Mouse (Mus musculus) kidney, postnatal 0 days (tissue): ENCODE data around the gene Gdi1. TPM values are rescaled to one million over a fixed set of nuclear protein-coding genes. Genes with fewer than 3 reads are reported as not detected.
A peak's percentile ranks its signal among the peaks of the same experiment; 100 is the strongest.

Experiments
- ATAC-seq: fragments of 200-750 bp; cut with Nextera tagmentation; replicated peaks from 2 replicates; pipeline ENCODE4 v1.8.0; 2017; ENCODE audit warnings: low read depth, moderate number of reproducible peaks, moderate TSS enrichment, moderate library complexity; ENCODE audit not compliant: low FRiP score
- DNase-seq: peaks from one replicate; pipeline ENCODE4 v3.0.0-alpha.2; 2016; ENCODE audit warnings: low spot score
- H3K27ac ChIP-seq: fragments of 300-500 bp; sonication (generic); 2 replicates; pipeline ENCODE4 v1.5.1; 2014; ENCODE audit warnings: mild to moderate bottlenecking
- H3K27me3 ChIP-seq: fragments of 300-500 bp; sonication (generic); 2 replicates; pipeline ENCODE4 v1.6.1; 2014; ENCODE audit warnings: low read length, mixed read lengths; ENCODE audit not compliant: insufficient read depth
- H3K36me3 ChIP-seq: fragments of 300-500 bp; sonication (generic); 2 replicates; pipeline ENCODE4 v1.6.1; 2014; ENCODE audit warnings: low read length, mixed read lengths; ENCODE audit not compliant: insufficient read depth
- H3K4me1 ChIP-seq: fragments of 300-500 bp; sonication (generic); replicated peaks from 2 replicates; pipeline ENCODE4 v1.6.1; 2014; ENCODE audit warnings: antibody characterized with exemption, low read length, mixed read lengths; ENCODE audit not compliant: insufficient read depth
- H3K4me2 ChIP-seq: fragments of 300-500 bp; sonication (generic); 2 replicates; pipeline ENCODE4 v1.6.1; 2014; ENCODE audit warnings: mild to moderate bottlenecking, low read length, moderate library complexity, mixed read lengths
- H3K4me3 ChIP-seq: fragments of 300-500 bp; sonication (generic); replicated peaks from 2 replicates; pipeline ENCODE4 v1.5.1; 2014; ENCODE audit warnings: low read depth, low read length
- H3K9ac ChIP-seq: fragments of 300-500 bp; sonication (generic); 2 replicates; pipeline ENCODE4 v1.6.1; 2014; ENCODE audit warnings: low read depth, low read length
- H3K9me3 ChIP-seq: fragments of 300-500 bp; sonication (generic); replicated peaks from 2 replicates; pipeline ENCODE4 v1.6.1; 2016; ENCODE audit warnings: low read length, inconsistent platforms, mixed read lengths
- CTCF ChIP-seq: IDR thresholded peaks from 2 replicates; pipeline ENCODE4 v1.5.1; 2016; ENCODE audit warnings: antibody characterized with exemption, low read depth, mild to moderate bottlenecking, moderate library complexity
- WGBS: fragments of 180-500 bp; shearing (Covaris S2); extraction: QIAGEN DNeasy Blood & Tissue Kit; methylation state at CpG from one replicate; pipeline ENCODE4 v1.1.7; 2014; 5-methylcytosine and 5-hydroxymethylcytosine counted together
- polyA plus RNA-seq: library from polyadenylated mRNA; unstranded; fragments of >200 nt; fragmentation: Nextera tagmentation; extraction: Ambion mirVana; gene quantifications from 2 replicates; pipeline ENCODE4 v1.2.1, GENCODE M21; 2015

Gdi1 gene
- polyA plus RNA-seq, 1 experiment from 2014 or later: 95.2 TPM

GRCm38 (mm10) chrX:74273422-74274322, 31.1 kb upstream of the Gdi1 start:
- no peaks in the 10 kb centered on the region for H3K27me3 ChIP-seq
- H3K9me3 ChIP-seq: no peaks in the 10 kb centered on the region
- 42% methylated on average over 10 of the region's 10 CpGs for whole genome bisulfite sequencing
- no peak for ATAC-seq
- H3K36me3 ChIP-seq: no peaks in the 10 kb centered on the region
- no peak overlapping the region for H3K4me3 ChIP-seq
- H3K27ac ChIP-seq: no peak overlapping the region
- TF ChIP-seq CTCF: no peak
- no peaks in the 10 kb centered on the region for H3K4me1 ChIP-seq
- DNase-seq: no peak
- H3K9ac ChIP-seq: no peak overlapping the region
- H3K4me2 ChIP-seq: no peak overlapping the region

- 77% methylated on average over 7 of the region's 8 CpGs for WGBS
- ATAC-seq: no peak
- Histone ChIP-seq H3K4me2 (no peak overlapping the region), H3K4me1 (no peaks in the 10 kb centered on the region), H3K27me3 (no peaks in the 10 kb centered on the region), H3K9me3 (no peaks in the 10 kb centered on the region), H3K27ac (no peak overlapping the region), H3K36me3 (no peaks in the 10 kb centered on the region), H3K4me3 (no peak overlapping the region), H3K9ac (no peak overlapping the region)
- no peak for TF ChIP-seq CTCF
- DNase-seq: no peak
Observed at GRCm38 (mm10) chrX:74277916-74278315, 26.9 kb upstream of the Gdi1 start.

- no peak for ATAC-seq
- H3K36me3 ChIP-seq: no peaks in the 10 kb centered on the region
- WGBS: 22% methylated on average over 14 of the region's 14 CpGs
- no peaks in the 10 kb centered on the region for H3K27me3 ChIP-seq
- no peak for DNase-seq
- H3K4me3 ChIP-seq: peak overlapping the region; percentile 57
- H3K9me3 ChIP-seq: no peaks in the 10 kb centered on the region
- 0 out of 2 replicates have a peak overlapping the region, but pooled peaks have one; percentile 47 for H3K9ac ChIP-seq
- TF ChIP-seq CTCF: no peak
- H3K4me2 ChIP-seq: peak overlapping the region; percentile 77
- H3K4me1 ChIP-seq: no peaks in the 10 kb centered on the region
- H3K27ac ChIP-seq: peak overlapping the region; percentile 88
Observed at GRCm38 (mm10) chrX:74281041-74281731, 23.6 kb upstream of the Gdi1 start.

- ATAC-seq: peak; percentile 90
- H3K9ac ChIP-seq: peak within 1 kb of the TSS; percentile 76
- H3K36me3 ChIP-seq: no peaks in the 10 kb centered on the region
- H3K4me3 ChIP-seq: peak within 1 kb of the TSS; percentile 57
- TF ChIP-seq CTCF: peak; percentile 25; the same call in 1 of the 2 replicates
- H3K4me1 ChIP-seq: no peaks in the 10 kb centered on the region
- H3K4me2 ChIP-seq: peak within 1 kb of the TSS; percentile 77
- H3K27me3 ChIP-seq: no peaks in the 10 kb centered on the region
- no peaks in the 10 kb centered on the region for H3K9me3 ChIP-seq
- DNase-seq: peak; percentile 87
- peak within 1 kb of the TSS; percentile 88 for H3K27ac ChIP-seq
- 27% methylated on average over 16 of the region's 16 CpGs for WGBS
Observed at GRCm38 (mm10) chrX:74281732-74282394, 22.9 kb upstream of the Gdi1 start, which contains the start of the genes Taz and Dnase1l1. Taz (plus strand) TSS chrX:74281912. Dnase1l1 (minus strand) TSS chrX:74282337.

GRCm38 (mm10) chrX:74282395-74283091, 22.3 kb upstream of the Gdi1 start:
- no peaks in the 10 kb centered on the region for H3K4me1 ChIP-seq
- no peak for TF ChIP-seq CTCF
- H3K36me3 ChIP-seq: no peaks in the 10 kb centered on the region
- H3K4me2 ChIP-seq: peak overlapping the region; percentile 77
- peak overlapping the region; percentile 57 for H3K4me3 ChIP-seq
- peak overlapping the region; percentile 88 for H3K27ac ChIP-seq
- no peaks in the 10 kb centered on the region for H3K27me3 ChIP-seq
- WGBS: 29% methylated on average over 39 of the region's 39 CpGs
- ATAC-seq (peak; percentile 76), DNase-seq (peak; percentile 88)
- H3K9me3 ChIP-seq: no peaks in the 10 kb centered on the region
- H3K9ac ChIP-seq: peak overlapping the region; percentile 76

GRCm38 (mm10) chrX:74283092-74283437, 21.7 kb upstream of the Gdi1 start:
- 48% methylated on average over 5 of the region's 5 CpGs for WGBS
- no peaks in the 10 kb centered on the region for H3K9me3 ChIP-seq
- peak overlapping the region; percentile 88 for H3K27ac ChIP-seq
- no peaks in the 10 kb centered on the region for H3K4me1 ChIP-seq
- DNase-seq (no peak), ATAC-seq (no peak; the same call in 1 of the 2 replicates)
- H3K27me3 ChIP-seq: no peaks in the 10 kb centered on the region
- H3K4me2 ChIP-seq: peak overlapping the region; percentile 77
- H3K4me3 ChIP-seq: peak overlapping the region; percentile 57
- H3K36me3 ChIP-seq: no peaks in the 10 kb centered on the region
- no peak for TF ChIP-seq CTCF
- H3K9ac ChIP-seq: peak overlapping the region; percentile 76
